Mouse (Mus musculus): ENCODE data around the gene Tldc1. TPM values are rescaled to one million over a fixed set of nuclear protein-coding genes. Genes with fewer than 3 reads are reported as not detected.
A peak's percentile ranks its signal among the peaks of the same experiment; 100 is the strongest.

Tldc1 gene
- polyA plus RNA-seq, 1 experiment: 10.1 TPM

DNA sequence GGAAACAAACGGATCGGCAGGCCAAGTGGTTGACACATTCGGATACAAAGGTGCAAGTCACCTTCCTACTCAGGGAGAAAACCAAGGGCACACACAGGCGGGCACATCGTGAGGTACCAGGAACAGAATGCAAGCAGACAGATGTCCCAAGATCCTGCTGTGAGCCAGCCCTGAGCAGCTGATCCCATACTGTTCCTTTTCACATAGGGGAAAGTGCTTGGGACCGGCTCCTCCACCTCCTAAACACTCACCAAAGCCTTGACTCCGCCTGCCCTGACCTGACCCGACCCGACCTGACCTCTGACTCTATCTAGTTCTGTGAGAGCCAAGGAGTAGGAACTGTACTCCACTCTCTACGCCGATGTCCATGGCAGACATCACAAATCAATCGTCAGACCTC lies 39.2 kb upstream of the Tldc1 start:
- H3K4me1 ChIP-seq (ENCODE audit: control insufficient read depth, insufficient read depth, low read length): 0 out of 2 replicates have a peak, but pooled peaks cover 4% of the 10 kb centered on the region
- H3K27ac ChIP-seq (ENCODE audit: insufficient read depth, low read length): no peak overlapping the region
- H3K4me3 ChIP-seq (ENCODE audit: insufficient read depth, low read length): no peak overlapping the region
- TF ChIP-seq CTCF (IDR thresholded peaks at IDR 0.05; ENCODE audit: borderline replicate concordance, insufficient read depth, low read length) (no peak), POLR2A (IDR thresholded peaks at IDR 0.05; ENCODE audit: low read depth, low read length) (no peak)

GRCm38 (mm10) chr8:119816219-119816618 lies 38.0 kb upstream of the Tldc1 start:
- 0 out of 2 replicates have a peak, but pooled peaks cover 4% of the 10 kb centered on the region for H3K4me1 ChIP-seq (ENCODE audit: control insufficient read depth, insufficient read depth, low read length)
- no peak overlapping the region for H3K27ac ChIP-seq (ENCODE audit: insufficient read depth, low read length)
- no peak overlapping the region for H3K4me3 ChIP-seq (ENCODE audit: insufficient read depth, low read length)
- TF ChIP-seq POLR2A (IDR thresholded peaks at IDR 0.05; ENCODE audit: low read depth, low read length): no peak
- no peak for TF ChIP-seq CTCF (IDR thresholded peaks at IDR 0.05; ENCODE audit: borderline replicate concordance, insufficient read depth, low read length)

DNA sequence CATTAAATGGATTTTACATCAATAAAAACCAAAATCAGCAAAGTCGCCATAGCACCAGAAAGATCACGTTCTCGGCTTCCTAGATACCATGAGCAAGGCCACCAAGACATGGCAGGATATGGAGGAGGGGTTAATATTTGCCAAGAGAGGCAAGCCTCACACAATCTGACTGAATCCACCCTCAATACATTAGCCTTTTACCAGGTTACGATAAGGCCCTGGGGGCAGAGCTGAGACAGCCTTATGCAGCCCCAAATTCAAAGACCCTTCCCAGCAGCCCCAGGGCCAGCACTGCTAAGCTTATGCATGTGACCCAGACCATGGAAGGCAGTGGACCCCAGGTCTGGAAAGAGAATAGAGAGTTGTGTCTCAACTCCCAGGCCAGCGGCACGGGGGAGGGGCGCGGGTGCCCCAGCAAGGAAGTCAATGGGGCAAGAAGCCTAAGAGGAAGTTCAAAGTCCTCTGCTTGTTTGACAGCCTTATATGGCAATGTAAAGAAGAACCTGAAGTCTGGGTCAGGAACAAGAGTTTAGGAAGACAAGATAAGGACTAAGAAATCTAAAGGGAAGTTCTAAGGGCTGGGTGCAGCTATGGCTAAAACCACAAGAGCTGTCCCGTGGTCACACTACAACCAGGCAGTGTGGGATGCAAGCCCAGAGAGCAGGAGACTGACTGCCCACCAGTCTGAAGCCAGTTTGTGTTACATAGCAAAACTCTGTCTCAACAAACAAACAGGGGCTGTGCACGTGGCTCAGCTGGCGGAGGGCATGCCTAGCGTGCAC lies 34.6 kb upstream of the Tldc1 start:
- TF ChIP-seq CTCF (IDR thresholded peaks at IDR 0.05; ENCODE audit: borderline replicate concordance, insufficient read depth, low read length) (no peak), POLR2A (IDR thresholded peaks at IDR 0.05; ENCODE audit: low read depth, low read length) (no peak)
- Histone ChIP-seq H3K4me3 (ENCODE audit: insufficient read depth, low read length) (no peak overlapping the region), H3K4me1 (ENCODE audit: control insufficient read depth, insufficient read depth, low read length) (0 out of 2 replicates have a peak, but pooled peaks cover 4% of the 10 kb centered on the region), H3K27ac (ENCODE audit: insufficient read depth, low read length) (no peak overlapping the region)

DNA sequence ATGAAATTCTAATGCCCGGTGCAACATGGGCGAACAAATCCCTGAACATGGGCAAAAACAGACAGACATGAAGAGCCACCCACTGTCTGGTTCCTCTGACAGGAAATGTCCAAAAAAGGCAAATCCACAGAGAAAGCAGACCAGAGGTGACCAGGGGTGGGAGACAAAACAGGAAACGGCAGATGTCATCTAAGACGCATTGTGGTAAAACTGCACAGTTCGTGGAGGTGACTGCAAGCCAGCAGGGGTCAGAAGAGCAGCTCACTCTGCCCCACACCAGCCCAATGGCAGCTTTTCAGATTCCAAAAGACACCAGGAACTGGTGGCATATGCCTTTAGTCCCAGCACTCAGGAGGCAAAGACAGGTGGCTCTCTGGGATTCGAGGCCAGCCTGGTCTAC lies 33.7 kb upstream of the Tldc1 start:
- 0 out of 2 replicates have a peak, but pooled peaks cover 4% of the 10 kb centered on the region for H3K4me1 ChIP-seq (ENCODE audit: control insufficient read depth, insufficient read depth, low read length)
- H3K27ac ChIP-seq (ENCODE audit: insufficient read depth, low read length): no peak overlapping the region
- no peak overlapping the region for H3K4me3 ChIP-seq (ENCODE audit: insufficient read depth, low read length)
- TF ChIP-seq CTCF (IDR thresholded peaks at IDR 0.05; ENCODE audit: borderline replicate concordance, insufficient read depth, low read length) (0 out of 2 replicates have a peak, but pooled peaks have one; percentile 12), POLR2A (IDR thresholded peaks at IDR 0.05; ENCODE audit: low read depth, low read length) (no peak)

GRCm38 (mm10) chr8:119810953-119811499 lies 32.8 kb upstream of the Tldc1 start:
- no peak overlapping the region for H3K27ac ChIP-seq (ENCODE audit: insufficient read depth, low read length)
- H3K4me3 ChIP-seq (ENCODE audit: insufficient read depth, low read length): no peak overlapping the region
- 0 out of 2 replicates have a peak, but pooled peaks cover 4% of the 10 kb centered on the region for H3K4me1 ChIP-seq (ENCODE audit: control insufficient read depth, insufficient read depth, low read length)
- TF ChIP-seq POLR2A (IDR thresholded peaks at IDR 0.05; ENCODE audit: low read depth, low read length) (no peak), CTCF (IDR thresholded peaks at IDR 0.05; ENCODE audit: borderline replicate concordance, insufficient read depth, low read length) (no peak)

DNA sequence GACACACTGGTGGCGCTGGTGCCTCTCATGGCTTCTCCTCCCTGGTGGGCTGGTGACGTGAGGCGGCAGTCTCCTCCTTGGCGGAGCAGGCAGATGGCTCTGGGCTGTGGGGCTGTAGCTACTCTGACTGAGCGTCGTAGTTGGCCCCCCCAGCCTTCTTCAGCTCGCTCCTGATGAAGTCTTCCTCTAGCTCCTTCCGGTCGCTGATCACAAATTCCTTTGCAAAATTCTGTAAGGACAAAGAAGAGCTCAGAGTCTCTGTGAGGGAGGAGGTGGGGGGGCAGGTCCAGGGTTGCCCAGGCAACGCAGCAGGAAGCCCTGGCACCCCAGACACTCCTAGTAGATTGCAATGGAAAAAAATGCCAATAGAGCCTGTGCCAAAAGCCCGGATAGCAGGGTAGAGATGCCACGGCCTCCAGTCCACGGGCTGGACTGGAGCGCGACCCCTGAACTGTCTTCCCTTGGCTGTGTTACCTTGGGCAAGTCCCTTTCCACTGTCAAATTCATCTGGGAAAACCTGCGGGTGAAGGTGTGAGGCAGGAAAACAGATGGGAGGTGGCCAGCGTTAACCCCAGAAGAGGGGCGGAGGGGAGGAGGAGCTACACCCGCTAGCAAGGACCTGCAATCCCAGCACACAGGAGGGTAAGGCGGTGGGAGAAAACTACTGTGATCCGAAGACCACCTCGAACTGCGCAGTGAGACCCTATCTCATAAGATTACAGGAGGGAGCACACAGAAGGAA lies 32.1 kb upstream of the Tldc1 start:
- TF ChIP-seq POLR2A (IDR thresholded peaks at IDR 0.05; ENCODE audit: low read depth, low read length) (no peak), CTCF (IDR thresholded peaks at IDR 0.05; ENCODE audit: borderline replicate concordance, insufficient read depth, low read length) (no peak)
- Histone ChIP-seq H3K4me1 (ENCODE audit: control insufficient read depth, insufficient read depth, low read length) (0 out of 2 replicates have a peak, but pooled peaks cover 4% of the 10 kb centered on the region), H3K4me3 (ENCODE audit: insufficient read depth, low read length) (no peak overlapping the region), H3K27ac (ENCODE audit: insufficient read depth, low read length) (no peak overlapping the region)

DNA sequence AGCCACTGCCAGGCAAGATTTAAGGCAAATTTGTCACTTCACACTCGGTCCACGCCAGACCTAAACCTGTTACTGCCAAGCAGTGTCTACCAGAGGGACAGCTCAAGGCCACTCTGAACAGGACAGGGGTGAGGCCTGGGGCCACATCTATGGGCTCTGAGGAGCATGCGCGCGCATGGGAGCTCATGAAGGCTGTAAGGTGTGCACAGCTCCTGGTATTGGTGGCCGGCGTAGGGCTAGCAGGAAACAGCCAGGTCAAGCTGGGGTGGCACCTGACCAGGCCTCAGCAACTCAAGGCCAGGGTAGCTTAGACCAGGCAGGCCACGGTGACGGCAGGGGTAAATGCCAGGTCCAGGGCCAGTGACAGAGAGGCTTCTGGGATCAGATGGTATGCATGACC lies 31.4 kb upstream of the Tldc1 start:
- Histone ChIP-seq H3K4me1 (ENCODE audit: control insufficient read depth, insufficient read depth, low read length) (0 out of 2 replicates have a peak, but pooled peaks cover 4% of the 10 kb centered on the region), H3K4me3 (ENCODE audit: insufficient read depth, low read length) (no peak overlapping the region), H3K27ac (ENCODE audit: insufficient read depth, low read length) (no peak overlapping the region)
- TF ChIP-seq POLR2A (IDR thresholded peaks at IDR 0.05; ENCODE audit: low read depth, low read length) (no peak), CTCF (IDR thresholded peaks at IDR 0.05; ENCODE audit: borderline replicate concordance, insufficient read depth, low read length) (no peak)

DNA sequence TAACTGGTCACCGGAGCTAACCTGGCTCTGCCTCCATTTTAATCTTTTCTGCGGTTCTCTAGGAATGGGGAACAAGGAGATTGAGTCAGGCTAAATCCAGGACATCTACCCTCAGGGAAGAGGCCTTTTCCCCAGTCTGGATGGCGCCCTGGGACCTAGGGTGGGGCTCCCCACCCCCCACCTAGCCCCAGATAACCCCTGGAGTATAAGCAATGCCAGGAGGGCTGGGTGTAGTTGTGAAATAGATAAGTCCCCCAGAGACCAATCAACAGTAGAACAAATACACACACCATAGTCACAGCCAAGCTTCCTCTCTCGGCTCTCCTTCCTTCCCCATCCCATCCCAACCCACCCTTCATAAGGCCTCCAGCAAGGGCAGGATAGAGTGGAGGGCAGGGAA lies 29.5 kb upstream of the Tldc1 start:
- H3K4me1 ChIP-seq (ENCODE audit: control insufficient read depth, insufficient read depth, low read length): 0 out of 2 replicates have a peak, but pooled peaks cover 1% of the 10 kb centered on the region
- H3K4me3 ChIP-seq (ENCODE audit: insufficient read depth, low read length): no peak overlapping the region
- H3K27ac ChIP-seq (ENCODE audit: insufficient read depth, low read length): no peak overlapping the region
- TF ChIP-seq POLR2A (IDR thresholded peaks at IDR 0.05; ENCODE audit: low read depth, low read length) (no peak), CTCF (IDR thresholded peaks at IDR 0.05; ENCODE audit: borderline replicate concordance, insufficient read depth, low read length) (no peak)

GRCm38 (mm10) chr8:119806422-119807263 lies 28.4 kb upstream of the Tldc1 start:
- TF ChIP-seq CTCF (IDR thresholded peaks at IDR 0.05; ENCODE audit: borderline replicate concordance, insufficient read depth, low read length): no peak
- no peak for TF ChIP-seq POLR2A (IDR thresholded peaks at IDR 0.05; ENCODE audit: low read depth, low read length)
- Histone ChIP-seq H3K27ac (ENCODE audit: insufficient read depth, low read length) (no peak overlapping the region), H3K4me1 (ENCODE audit: control insufficient read depth, insufficient read depth, low read length) (no peaks in the 10 kb centered on the region), H3K4me3 (ENCODE audit: insufficient read depth, low read length) (no peak overlapping the region)

Measured in embryonic fibroblast, embryonic 13.5 days (primary cell).